Mouse (Mus musculus) hematopoietic stem cell, adult 5-6 weeks (primary cell): ENCODE results near the gene Smurf2. TPM values are rescaled to one million over a fixed set of nuclear protein-coding genes. Genes with fewer than 3 reads are reported as not detected.

ENCODE experiments used
- ATAC-seq, 2 experiments: fragments of 125-278 bp in 1 of 2; replicated peaks in 1 of 2; 2 replicates each; pipeline ENCODE4 v1.8.0; 2016 to 2017; ENCODE audit warnings: inconsistent platforms in 2 of 2, mild to moderate bottlenecking in 2 of 2, moderate number of reproducible peaks in 2 of 2, low read depth in 1 of 2, moderate TSS enrichment in 1 of 2; ENCODE audit not compliant: low FRiP score in 2 of 2, poor library complexity in 2 of 2, severe bottlenecking in 2 of 2, insufficient read depth in 1 of 2, low TSS enrichment in 1 of 2
- total RNA-seq: library from RNA; stranded (forward); fragments of 172-1452, 232-1000 nt; gene quantifications from 2 replicates; pipeline ENCODE4 v1.2.3, GENCODE M21; 2017

The Smurf2 gene
- total RNA-seq, 1 experiment from 2014 or later: 50.8 TPM

- ATAC-seq: peak in 1 of 2 experiments; percentile 60; a peak in 2 of 4 replicates
These were observed 634 bp downstream of the Smurf2 start for GRCm38 (mm10) chr11:106919612-106920550.

GRCm38 (mm10) chr11:106918901-106919300 is 1.6 kb downstream of the Smurf2 start:
- ATAC-seq: no peak

DNA sequence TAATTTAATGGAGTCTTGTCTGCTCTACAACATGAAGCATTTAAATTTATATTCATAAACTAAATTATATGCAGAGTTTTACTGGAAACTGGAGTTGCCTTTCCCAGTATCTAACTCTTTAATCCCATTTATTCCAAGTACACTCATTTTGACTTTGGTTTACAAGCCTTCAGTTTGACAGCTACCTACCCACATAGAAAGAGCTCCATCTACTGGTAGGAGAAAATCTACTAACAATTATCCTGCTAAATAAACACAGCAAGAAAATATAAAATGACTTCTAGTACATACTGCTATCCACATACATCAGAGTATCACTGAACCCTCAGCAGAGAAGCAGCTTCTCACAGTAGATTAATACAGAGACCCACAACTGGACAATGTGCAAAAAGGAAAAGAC is 9.3 kb downstream of the Smurf2 start:
- no peak for ATAC-seq

- ATAC-seq: no peak
These were observed 12.5 kb downstream of the Smurf2 start for GRCm38 (mm10) chr11:106908016-106908415.

DNA sequence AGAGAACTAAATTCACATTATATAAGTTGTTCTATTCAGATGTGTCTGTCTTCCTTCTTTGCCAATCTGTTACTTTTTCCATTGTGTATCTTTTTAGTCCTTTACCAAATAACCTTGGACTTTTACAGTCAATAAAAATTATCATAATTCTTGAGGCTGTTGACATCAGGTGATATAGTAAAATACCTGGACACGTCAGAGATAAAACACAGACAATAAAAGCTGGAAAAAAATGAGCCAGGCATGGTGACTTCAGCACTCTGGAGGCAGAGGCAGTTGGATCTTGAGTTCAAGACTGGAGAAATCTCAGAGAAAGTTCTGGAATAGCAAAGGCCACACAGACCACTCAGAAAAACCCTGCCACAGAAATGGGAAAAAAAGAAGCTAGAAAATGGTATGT is 13.3 kb downstream of the Smurf2 start:
- ATAC-seq: no peak

- no peak for ATAC-seq
These were observed 14.8 kb downstream of the Smurf2 start for GRCm38 (mm10) chr11:106905707-106906106.

- ATAC-seq: no peak
These were observed 20.7 kb downstream of the Smurf2 start for GRCm38 (mm10) chr11:106899804-106900203.

DNA sequence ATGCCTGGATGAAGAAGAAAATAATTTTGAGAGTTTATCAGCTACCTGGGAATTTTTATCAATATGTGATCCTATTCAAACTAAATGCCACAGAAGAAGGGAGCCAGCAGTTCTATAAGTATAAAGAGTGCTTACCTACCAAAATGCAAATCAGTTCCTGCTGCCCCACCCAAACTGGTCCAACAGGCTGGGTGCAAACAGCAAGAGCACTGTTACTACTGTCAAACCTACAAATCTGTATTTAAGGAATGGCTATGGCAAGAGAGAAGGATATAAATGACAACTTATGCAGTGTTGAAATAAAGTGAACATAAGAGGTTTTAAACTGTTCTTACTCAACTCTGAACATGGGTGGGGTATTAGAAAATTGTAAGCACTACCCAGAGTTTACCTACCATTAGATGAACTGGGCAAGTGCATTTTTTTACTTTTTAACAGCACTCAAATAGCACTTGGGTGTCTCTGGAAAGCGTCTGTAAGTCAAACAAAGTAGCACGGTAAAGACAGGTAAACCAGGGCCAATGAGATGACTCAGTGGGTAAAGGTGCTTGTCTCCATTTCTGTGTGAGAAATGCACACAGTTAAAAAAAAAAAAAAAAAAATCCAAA is 23.9 kb downstream of the Smurf2 start:
- ATAC-seq: no peak

- ATAC-seq: no peak
These were observed 36.9 kb downstream of the Smurf2 start for GRCm38 (mm10) chr11:106883656-106884055.

- ATAC-seq: no peak
These were observed 47.9 kb downstream of the Smurf2 start for GRCm38 (mm10) chr11:106872650-106873049.

GRCm38 (mm10) chr11:106851438-106851837 is 69.1 kb downstream of the Smurf2 start:
- ATAC-seq: no peak; a peak in 1 of 4 replicates

GRCm38 (mm10) chr11:106842002-106842401 is 78.5 kb downstream of the Smurf2 start:
- no peak for ATAC-seq

- no peak for ATAC-seq
These were observed 92.4 kb downstream of the Smurf2 start for GRCm38 (mm10) chr11:106828079-106828478.

DNA sequence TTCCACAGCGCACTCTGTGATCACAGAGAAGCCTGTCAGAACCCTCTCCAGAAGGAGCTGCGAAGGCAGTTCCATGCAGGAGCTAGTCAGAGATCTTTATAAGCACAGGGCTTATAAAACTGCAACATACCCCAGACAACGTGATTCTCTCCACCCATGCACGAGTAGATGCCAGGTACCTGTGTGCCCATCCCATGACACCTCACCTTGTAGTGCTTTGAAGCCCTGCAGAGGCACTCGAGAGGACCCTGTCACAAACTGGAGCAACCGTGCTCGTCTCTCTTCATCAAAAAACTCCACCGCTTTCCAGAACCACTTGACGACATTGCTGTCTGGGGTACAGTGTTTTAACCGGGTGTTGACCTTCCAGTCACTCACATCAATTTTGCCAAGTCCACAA is 96.1 kb downstream of the Smurf2 start:
- ATAC-seq: no peak

DNA sequence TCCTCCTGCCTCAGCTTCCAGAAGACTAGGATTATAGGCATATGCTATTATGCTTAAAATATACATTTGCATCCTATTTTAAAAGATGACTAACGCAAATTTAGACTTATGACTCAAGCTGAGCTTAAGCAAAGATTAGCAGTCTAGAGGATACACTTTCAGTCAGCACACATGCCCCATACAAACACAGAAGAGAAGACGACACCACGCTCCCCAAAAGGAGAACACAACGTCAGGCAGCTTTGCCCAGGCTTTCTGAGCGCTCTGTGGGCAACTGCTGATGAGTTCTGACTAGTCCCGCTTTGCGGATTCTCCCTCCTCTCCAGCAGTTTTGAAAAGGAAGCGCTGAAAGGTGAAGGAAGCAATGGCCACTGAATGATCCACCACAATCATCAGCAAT is 96.8 kb downstream of the Smurf2 start:
- no peak for ATAC-seq

DNA sequence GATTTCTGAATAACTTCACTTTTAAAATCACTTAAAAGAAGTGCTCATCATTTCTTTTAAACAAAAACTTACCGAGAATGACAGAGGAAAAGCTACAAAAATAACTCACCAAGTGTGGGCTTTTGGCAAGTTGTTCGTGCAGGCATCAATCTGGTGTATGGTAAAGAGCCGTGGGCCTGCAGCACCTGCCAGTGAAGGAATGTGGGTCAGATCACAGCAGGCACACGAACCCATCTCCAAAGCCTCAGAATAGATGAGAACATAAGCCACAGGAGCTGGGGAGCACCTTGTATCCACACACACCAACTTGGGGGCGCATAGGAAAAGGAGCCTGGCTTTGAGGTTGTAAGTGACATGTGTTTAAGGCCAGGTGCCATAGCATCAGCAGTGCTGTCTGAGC is 97.6 kb downstream of the Smurf2 start:
- ATAC-seq: no peak

DNA sequence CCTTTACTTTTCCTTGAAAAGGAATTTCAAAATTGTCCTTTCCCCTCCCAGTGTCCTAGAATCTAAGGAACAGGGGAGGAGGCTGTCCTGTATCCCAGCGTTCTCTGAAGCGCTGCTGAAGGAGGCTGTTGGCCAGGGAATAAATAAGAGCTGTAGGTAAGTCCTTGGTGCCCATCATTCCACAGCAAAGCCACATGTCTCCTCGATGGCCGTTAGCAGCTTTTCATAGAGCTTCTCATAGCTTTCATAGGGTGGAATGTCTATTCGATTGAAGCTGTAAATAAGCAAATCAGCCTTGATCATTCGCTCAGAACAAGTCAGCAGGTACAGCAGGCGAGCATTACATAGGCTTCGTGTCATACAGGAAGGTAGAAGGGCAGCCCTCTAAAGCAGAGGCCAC is 98.0 kb downstream of the Smurf2 start:
- no peak for ATAC-seq

DNA sequence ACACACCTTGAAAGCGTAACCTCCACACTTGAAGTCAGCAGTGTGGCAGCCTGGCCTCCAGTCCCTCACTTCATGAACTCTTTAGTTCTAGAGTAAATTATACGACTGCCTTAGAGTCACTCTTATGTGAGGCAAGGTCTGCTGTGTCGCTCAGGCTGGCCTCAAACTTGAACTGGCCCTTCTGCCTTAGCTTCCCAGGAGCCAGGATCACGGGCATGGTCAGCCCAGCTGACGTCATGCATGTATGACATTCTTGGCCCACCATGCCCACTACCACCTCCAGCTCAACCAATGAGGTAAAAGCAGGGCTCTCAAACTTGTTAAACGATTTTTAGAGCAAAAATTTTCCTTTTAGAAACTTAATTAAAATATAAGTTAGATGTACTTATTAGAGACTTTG is 99.1 kb downstream of the Smurf2 start:
- ATAC-seq: no peak
